Mouse (Mus musculus) pancreas, adult 10 weeks (tissue): Measurements from ENCODE around the gene BC029722. TPM values are rescaled to one million over a fixed set of nuclear protein-coding genes. Genes with fewer than 3 reads are reported as not detected.

Source experiments
- polyA plus RNA-seq: library from polyadenylated mRNA; stranded (reverse); fragments of 350-450 nt; fragmentation: Illumina TruSeq; extraction: RNeasy Lipid Tissue Mini Kit (QIAGEN cat#74804); gene quantifications from one replicate; pipeline ENCODE4 v1.2.3, GENCODE M21; 2015; ENCODE audit warnings: low read depth, low replicate concordance; ENCODE audit not compliant: insufficient read depth

Gene BC029722
- 13.2 TPM for polyA plus RNA-seq

DNA sequence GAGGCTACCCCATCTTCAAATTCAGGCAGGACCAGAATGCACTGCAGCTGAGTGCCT, at the start of gene BC029722:
TSS of gene BC029722 (minus strand) at position 35 of the 57 bp plus-strand sequence.

DNA sequence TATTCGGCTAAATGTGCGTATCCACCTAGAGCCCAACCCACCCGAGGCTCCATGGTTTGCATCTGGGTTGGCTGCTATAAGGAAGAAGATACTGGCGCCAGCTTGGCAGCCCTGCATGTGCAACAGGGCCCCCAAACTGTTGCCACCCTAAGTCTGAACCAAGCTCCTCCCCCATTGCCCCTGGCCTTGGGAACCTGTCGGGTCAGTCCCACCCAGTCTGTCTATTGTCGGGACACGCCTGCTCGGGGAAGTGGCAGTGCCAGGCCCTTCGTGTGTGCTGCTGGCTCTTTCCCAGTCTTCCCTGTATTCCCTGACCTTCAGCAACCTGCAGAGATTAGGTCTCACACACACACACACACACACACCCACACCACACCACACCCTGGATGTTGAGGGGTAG, 15.5 kb upstream of the BC029722 start, which contains the start of gene Fam83c:
TSS of gene Fam83c (minus strand) at position 123 of the 400 bp plus-strand sequence.

DNA sequence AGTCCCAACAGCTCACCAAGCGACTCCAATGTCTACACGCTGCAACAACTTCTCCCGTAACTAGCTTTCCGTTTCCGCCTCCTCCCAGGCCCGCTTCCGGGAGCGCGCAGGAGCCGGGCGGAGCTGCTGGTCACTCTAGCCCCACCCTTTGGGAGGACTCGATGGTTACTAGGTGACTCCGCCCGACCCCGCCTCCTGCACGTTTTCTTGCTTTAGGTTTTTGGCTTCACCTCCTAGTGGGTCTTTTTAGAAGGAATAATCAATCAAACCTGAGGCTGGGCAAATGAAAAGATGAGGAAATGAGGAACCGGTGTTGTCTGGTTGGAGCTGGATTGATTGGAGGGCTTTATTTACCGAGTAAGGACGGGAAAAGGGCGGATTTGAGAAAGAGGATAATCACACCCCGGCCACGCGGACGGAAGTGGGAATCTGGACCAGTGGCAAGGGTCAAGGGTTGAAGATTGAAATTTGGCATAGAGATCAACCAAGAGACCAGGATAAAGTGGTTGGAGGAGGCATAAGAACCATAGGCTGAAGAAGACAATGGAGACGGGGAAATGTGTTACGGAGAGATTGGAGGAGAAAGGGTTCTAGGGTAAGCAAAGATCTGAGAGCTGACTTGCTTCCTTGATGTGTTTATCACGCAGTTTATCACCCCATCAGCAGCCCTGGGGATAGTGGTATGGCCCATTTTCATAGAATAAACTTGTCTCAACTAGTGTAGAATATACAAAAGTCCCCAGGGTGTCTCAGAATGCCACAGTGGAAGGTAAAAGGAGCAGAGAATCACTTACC, 7.6 kb upstream of the BC029722 start, which contains the start of gene Eif6:
TSS of gene Eif6 (minus strand) at position 296 of the 795 bp plus-strand sequence.

DNA sequence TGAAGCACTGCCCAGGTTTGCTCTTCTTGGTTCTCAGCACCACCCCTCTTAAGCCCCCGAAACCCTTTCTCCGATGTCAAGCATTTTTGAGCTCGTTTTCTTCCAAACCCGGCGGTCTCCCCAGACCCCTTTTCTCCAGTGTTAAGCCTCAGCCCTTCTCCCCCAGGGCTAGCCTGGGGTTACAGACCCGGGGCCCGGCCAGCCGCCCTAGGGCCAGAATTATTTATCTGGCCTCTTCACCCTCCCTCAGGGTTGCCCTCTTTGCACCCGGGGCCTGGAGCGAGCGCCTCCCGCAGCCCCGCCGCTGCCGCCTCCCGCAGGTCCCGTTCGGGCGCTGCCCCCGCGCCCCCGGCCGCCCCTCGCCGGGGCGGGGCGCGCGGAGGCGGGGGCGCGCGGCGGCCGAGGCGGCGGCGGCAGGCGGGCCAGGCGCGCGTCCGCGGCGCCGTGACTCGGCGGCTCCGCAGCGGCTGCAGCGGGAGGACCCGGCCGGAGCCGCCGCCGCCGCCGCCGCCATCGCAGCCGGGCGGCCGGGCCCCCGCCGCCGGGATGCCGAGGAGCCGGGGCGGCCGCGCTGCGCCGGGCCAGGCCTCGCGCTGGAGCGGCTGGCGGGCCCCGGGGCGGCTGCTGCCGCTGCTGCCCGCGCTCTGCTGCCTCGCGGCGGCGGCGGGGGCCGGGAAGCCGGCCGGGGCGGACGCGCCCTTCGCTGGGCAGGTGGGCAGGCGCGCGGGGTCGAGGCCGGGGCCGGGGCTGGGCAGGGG, 44.1 kb downstream of the BC029722 start, which contains the start of gene Mmp24:
TSS of gene Mmp24 (plus strand) at position 416 of the 758 bp plus-strand sequence.

Other genes with a start within 250 kb of the BC029722 start
- 3.0 TPM for gene Gss, start 226.6 kb downstream of the BC029722 start, polyA plus RNA-seq
- not detected for gene Myh7b, start 208.2 kb downstream of the BC029722 start, polyA plus RNA-seq
- 34.8 TPM for gene Trpc4ap, start 127.0 kb downstream of the BC029722 start, polyA plus RNA-seq
- gene Edem2, start 90.0 kb downstream of the BC029722 start, polyA plus RNA-seq = 84.1 TPM
- not detected for gene Gm17581, start 83.6 kb downstream of the BC029722 start, polyA plus RNA-seq
- 6.8 TPM for gene Procr, start 68.3 kb downstream of the BC029722 start, polyA plus RNA-seq
- gene Mmp24, start 44.1 kb downstream of the BC029722 start, polyA plus RNA-seq = 0.30 TPM
- 16.0 TPM for gene Eif6, start 7.5 kb upstream of the BC029722 start, polyA plus RNA-seq
- gene Fam83c, start 15.4 kb upstream of the BC029722 start, polyA plus RNA-seq = not detected
- 6.6 TPM for gene Uqcc1, start 110.9 kb upstream of the BC029722 start, polyA plus RNA-seq
- not detected for gene Gm15557, start 121.3 kb upstream of the BC029722 start, polyA plus RNA-seq
- not detected for gene Gdf5, start 125.9 kb upstream of the BC029722 start, polyA plus RNA-seq
- 3.5 TPM for gene Cep250, start 137.0 kb upstream of the BC029722 start, polyA plus RNA-seq
- gene 6430550D23Rik, start 188.6 kb upstream of the BC029722 start, polyA plus RNA-seq = 1.3 TPM
- gene Ergic3, start 188.6 kb upstream of the BC029722 start, polyA plus RNA-seq = 61.6 TPM
- not detected for gene Fer1l4, start 233.5 kb upstream of the BC029722 start, polyA plus RNA-seq
- not detected for gene Spag4, start 245.7 kb upstream of the BC029722 start, polyA plus RNA-seq